Mouse (Mus musculus): ENCODE data around the gene Gucd1. TPM values are rescaled to one million over a fixed set of nuclear protein-coding genes. Genes with fewer than 3 reads are reported as not detected.

Gucd1 gene
- polyA plus RNA-seq, 1 experiment, result 48.3 TPM

- H3K27ac ChIP-seq (ENCODE audit: control insufficient read depth, insufficient read depth, low read depth, low read length, poor library complexity), result no peak overlapping the region
- no peak for TF ChIP-seq POLR2A (IDR thresholded peaks at IDR 0.05; ENCODE audit: borderline replicate concordance, control insufficient read depth, low read depth, low read length)
- TF ChIP-seq CTCF (IDR thresholded peaks at IDR 0.05; ENCODE audit: control insufficient read depth, insufficient read depth, low read length), result no peak
- 30% methylated on average over 6 of the region's 6 CpGs for WGBS
- H3K4me3 ChIP-seq (replicated peaks; ENCODE audit: control insufficient read depth, low read depth, low read length), result no peak overlapping the region
- H3K4me1 ChIP-seq (ENCODE audit: control insufficient read depth, insufficient read depth, low read length), result peaks cover 3% of the 10 kb centered on the region; the same call in 1 of the 2 replicates
Observed at GRCm38 (mm10) chr10:75560549-75560899, 42.8 kb upstream of the Gucd1 start.

GRCm38 (mm10) chr10:75559676-75560548 is 42.1 kb upstream of the Gucd1 start, which contains the start of gene Lrrc75b:
Gene Lrrc75b (minus strand): TSS chr10:75560330.
- no peak within 1 kb of the TSS for H3K27ac ChIP-seq (ENCODE audit: control insufficient read depth, insufficient read depth, low read depth, low read length, poor library complexity)

GRCm38 (mm10) chr10:75559041-75559675 is 41.4 kb upstream of the Gucd1 start:
- WGBS, result 18% methylated on average over 14 of the region's 14 CpGs
- peaks cover 2% of the 10 kb centered on the region; the same call in 1 of the 2 replicates for H3K4me1 ChIP-seq (ENCODE audit: control insufficient read depth, insufficient read depth, low read length)
- H3K4me3 ChIP-seq (replicated peaks; ENCODE audit: control insufficient read depth, low read depth, low read length), result no peak overlapping the region
- TF ChIP-seq CTCF (IDR thresholded peaks at IDR 0.05; ENCODE audit: control insufficient read depth, insufficient read depth, low read length) (no peak), POLR2A (IDR thresholded peaks at IDR 0.05; ENCODE audit: borderline replicate concordance, control insufficient read depth, low read depth, low read length) (no peak)
- no peak overlapping the region for H3K27ac ChIP-seq (ENCODE audit: control insufficient read depth, insufficient read depth, low read depth, low read length, poor library complexity)

More at GRCm38 (mm10) chr10:75559676-75560548, 42.1 kb upstream of the Gucd1 start, which contains the start of gene Lrrc75b:
- Histone ChIP-seq H3K4me1 (ENCODE audit: control insufficient read depth, insufficient read depth, low read length) (peaks cover 3% of the 10 kb centered on the region; the same call in 1 of the 2 replicates), H3K4me3 (replicated peaks; ENCODE audit: control insufficient read depth, low read depth, low read length) (no peak within 1 kb of the TSS)
- peak; percentile 5; the same call in 1 of the 2 replicates for TF ChIP-seq POLR2A (IDR thresholded peaks at IDR 0.05; ENCODE audit: borderline replicate concordance, control insufficient read depth, low read depth, low read length)
- no peak for TF ChIP-seq CTCF (IDR thresholded peaks at IDR 0.05; ENCODE audit: control insufficient read depth, insufficient read depth, low read length)
- 2% methylated on average over 75 of the region's 75 CpGs for WGBS

- WGBS, result 57% methylated on average over 3 of the region's 3 CpGs
Observed at GRCm38 (mm10) chr10:75558515-75558914, 40.7 kb upstream of the Gucd1 start.

GRCm38 (mm10) chr10:75556026-75556425 is 38.3 kb upstream of the Gucd1 start:
- TF ChIP-seq CTCF (IDR thresholded peaks at IDR 0.05; ENCODE audit: control insufficient read depth, insufficient read depth, low read length) (no peak), POLR2A (IDR thresholded peaks at IDR 0.05; ENCODE audit: borderline replicate concordance, control insufficient read depth, low read depth, low read length) (no peak)
- no peaks in the 10 kb centered on the region; the same call in 1 of the 2 replicates for H3K4me1 ChIP-seq (ENCODE audit: control insufficient read depth, insufficient read depth, low read length)
- no peak overlapping the region for H3K4me3 ChIP-seq (replicated peaks; ENCODE audit: control insufficient read depth, low read depth, low read length)
- 85% methylated on average over 9 of the region's 9 CpGs for WGBS
- H3K27ac ChIP-seq (ENCODE audit: control insufficient read depth, insufficient read depth, low read depth, low read length, poor library complexity), result no peak overlapping the region

More at GRCm38 (mm10) chr10:75558515-75558914, 40.7 kb upstream of the Gucd1 start:
- Histone ChIP-seq H3K27ac (ENCODE audit: control insufficient read depth, insufficient read depth, low read depth, low read length, poor library complexity) (no peak overlapping the region), H3K4me1 (ENCODE audit: control insufficient read depth, insufficient read depth, low read length) (no peaks in the 10 kb centered on the region; the same call in 1 of the 2 replicates), H3K4me3 (replicated peaks; ENCODE audit: control insufficient read depth, low read depth, low read length) (no peak overlapping the region)
- TF ChIP-seq POLR2A (IDR thresholded peaks at IDR 0.05; ENCODE audit: borderline replicate concordance, control insufficient read depth, low read depth, low read length), result no peak
- TF ChIP-seq CTCF (IDR thresholded peaks at IDR 0.05; ENCODE audit: control insufficient read depth, insufficient read depth, low read length), result no peak

GRCm38 (mm10) chr10:75555557-75555956 is 37.8 kb upstream of the Gucd1 start:
- no peaks in the 10 kb centered on the region; the same call in 1 of the 2 replicates for H3K4me1 ChIP-seq (ENCODE audit: control insufficient read depth, insufficient read depth, low read length)
- no peak overlapping the region for H3K4me3 ChIP-seq (replicated peaks; ENCODE audit: control insufficient read depth, low read depth, low read length)
- WGBS, result 87% methylated on average over 6 of the region's 6 CpGs
- TF ChIP-seq POLR2A (IDR thresholded peaks at IDR 0.05; ENCODE audit: borderline replicate concordance, control insufficient read depth, low read depth, low read length) (no peak), CTCF (IDR thresholded peaks at IDR 0.05; ENCODE audit: control insufficient read depth, insufficient read depth, low read length) (no peak)
- H3K27ac ChIP-seq (ENCODE audit: control insufficient read depth, insufficient read depth, low read depth, low read length, poor library complexity), result no peak overlapping the region

GRCm38 (mm10) chr10:75554090-75554489 is 36.3 kb upstream of the Gucd1 start:
- no peak for TF ChIP-seq POLR2A (IDR thresholded peaks at IDR 0.05; ENCODE audit: borderline replicate concordance, control insufficient read depth, low read depth, low read length)
- no peak for TF ChIP-seq CTCF (IDR thresholded peaks at IDR 0.05; ENCODE audit: control insufficient read depth, insufficient read depth, low read length)
- WGBS, result 51% methylated on average over 8 of the region's 8 CpGs
- no peak overlapping the region for H3K27ac ChIP-seq (ENCODE audit: control insufficient read depth, insufficient read depth, low read depth, low read length, poor library complexity)
- H3K4me3 ChIP-seq (replicated peaks; ENCODE audit: control insufficient read depth, low read depth, low read length), result no peak overlapping the region
- H3K4me1 ChIP-seq (ENCODE audit: control insufficient read depth, insufficient read depth, low read length), result no peaks in the 10 kb centered on the region; the same call in 1 of the 2 replicates
